Mouse (Mus musculus): ENCODE results near the gene Pnpla6.

Pnpla6 gene

DNA sequence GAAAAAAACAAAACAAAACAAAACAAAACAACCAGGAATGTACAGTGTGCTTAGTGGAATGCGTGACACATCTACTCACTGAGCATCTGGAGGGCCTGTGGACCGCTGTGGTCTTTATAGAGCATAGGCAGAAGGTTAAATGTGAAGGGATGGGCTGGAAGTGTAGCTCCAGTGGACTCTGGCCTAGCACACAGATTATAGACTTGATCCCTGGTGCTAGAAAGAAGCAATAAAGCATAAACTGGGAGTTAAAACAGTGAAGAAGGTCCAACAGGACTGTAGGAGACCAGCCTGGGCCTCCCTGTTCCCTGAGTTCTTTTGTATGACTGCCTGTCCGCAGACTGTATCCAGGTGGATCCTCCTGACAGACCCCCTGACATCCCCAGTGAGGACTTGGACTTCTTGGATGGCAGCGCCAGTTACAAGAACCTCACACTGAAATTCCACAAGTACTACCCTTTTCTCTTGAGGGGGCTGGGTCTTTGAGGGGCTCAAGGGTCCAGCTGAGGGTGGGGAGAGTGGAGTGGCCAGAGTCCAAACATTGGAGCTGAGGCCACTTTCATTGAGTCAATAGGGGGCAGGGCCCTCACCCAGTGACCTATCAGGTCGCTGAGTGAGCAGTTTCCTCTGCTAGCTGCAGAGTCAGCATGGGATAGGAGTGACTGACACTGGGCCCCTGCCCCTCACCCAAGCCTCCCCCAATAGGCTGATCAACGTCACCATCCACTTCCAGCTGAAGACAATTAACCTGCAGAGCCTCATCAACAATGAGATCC, 7.0 kb upstream of the Pnpla6 start:
- DNase-seq, result no peak

GRCm38 (mm10) chr8:3514681-3515247, 420 bp upstream of the Pnpla6 start:
- DNase-seq, result no peak

DNA sequence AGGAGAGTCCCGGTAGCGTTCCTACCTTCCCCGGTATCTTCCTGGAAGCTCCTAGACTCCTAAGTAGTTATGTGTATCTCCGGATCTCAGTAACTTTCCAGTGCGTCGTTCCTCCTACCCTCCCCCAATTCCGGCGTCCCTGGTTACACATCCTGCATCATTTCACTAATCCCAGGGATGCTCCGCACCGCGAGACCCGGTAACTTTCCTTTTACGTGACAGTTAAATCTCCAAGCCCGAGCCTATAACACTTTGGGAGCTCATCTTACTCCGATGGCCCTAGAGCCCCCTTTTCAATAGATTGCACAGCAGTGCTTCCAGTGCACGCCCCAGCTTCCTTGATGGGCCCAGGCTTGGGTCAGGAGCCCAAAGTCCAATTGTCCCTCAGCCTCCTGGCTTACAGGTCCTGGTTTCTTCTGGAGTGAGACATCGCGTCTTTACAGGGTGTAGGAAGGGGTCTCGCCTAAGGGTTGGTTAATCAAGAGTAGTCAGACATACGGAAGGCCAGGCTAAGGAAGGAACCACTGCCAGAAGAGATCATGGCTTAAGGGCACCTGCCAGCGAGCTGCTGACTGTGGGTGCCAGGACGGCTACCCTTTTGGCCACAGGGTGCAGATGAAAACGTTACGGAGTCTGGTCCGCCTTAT, 710 bp downstream of the Pnpla6 start:
- peak; percentile 78 for DNase-seq

- DNase-seq, result peak; percentile 96
These were observed 1.4 kb downstream of the Pnpla6 start for GRCm38 (mm10) chr8:3516450-3517116.

- peak; percentile 50 for DNase-seq
These were observed 1.9 kb downstream of the Pnpla6 start for GRCm38 (mm10) chr8:3517117-3517495.

- no peak for DNase-seq
These were observed 7.0 kb downstream of the Pnpla6 start for GRCm38 (mm10) chr8:3522007-3522697.

- no peak for DNase-seq
These were observed 15.6 kb downstream of the Pnpla6 start for GRCm38 (mm10) chr8:3530816-3531215.

- DNase-seq, result no peak
These were observed 16.8 kb downstream of the Pnpla6 start for GRCm38 (mm10) chr8:3531936-3532335.

DNA sequence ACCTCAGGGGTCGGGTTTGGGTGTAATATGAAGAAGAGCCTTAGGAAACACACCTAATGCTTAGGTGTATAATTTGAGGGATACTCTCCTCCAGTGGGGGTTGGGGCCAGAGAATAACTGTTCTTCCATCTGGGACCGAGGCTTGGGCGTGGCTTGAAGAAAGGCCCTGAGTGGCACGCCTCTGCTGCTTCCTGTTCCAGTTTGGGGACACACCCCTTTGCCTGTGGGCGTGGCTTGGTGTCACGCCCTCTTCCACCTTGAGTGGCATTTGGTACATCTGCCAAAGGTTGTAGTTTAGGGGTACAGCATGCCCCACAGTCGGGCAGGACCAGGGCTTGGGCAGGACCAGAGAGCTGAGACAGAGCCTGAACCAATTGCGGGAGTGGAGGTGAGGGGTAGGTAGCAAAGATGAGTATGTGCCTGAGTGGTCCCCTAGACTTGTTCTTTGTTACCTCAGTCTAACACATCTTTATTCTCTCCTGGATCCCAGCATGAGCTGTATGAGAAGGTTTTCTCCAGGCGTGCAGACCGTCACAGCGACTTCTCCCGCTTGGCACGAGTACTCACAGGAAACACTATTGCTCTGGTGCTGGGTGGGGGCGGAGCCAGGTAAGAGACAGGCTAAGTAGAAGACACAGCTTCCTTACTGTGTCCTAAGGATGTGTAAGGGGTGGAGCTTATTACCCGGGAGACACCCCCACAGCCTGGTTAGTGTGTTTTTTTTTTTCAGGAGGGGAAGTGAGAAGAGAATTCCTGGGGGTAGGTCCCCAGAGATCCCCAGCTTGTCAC, 21.1 kb downstream of the Pnpla6 start:
- no peak for DNase-seq

DNA sequence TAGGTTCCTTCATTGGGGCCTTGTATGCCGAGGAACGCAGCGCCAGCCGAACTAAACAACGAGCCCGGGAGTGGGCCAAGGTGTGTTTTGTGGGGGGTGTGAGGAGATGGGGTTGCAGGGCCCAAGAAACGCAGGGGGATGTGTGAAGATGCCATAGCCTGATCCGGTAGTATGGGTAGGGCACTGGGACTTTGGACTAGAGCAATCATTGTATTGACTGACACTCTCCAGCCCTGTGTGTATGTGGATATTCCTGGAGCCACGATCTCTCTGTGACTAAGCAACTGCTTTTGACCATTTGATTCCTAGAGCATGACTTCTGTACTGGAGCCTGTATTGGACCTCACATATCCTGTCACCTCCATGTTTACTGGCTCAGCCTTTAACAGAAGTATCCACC, 21.8 kb downstream of the Pnpla6 start:
- DNase-seq, result no peak

GRCm38 (mm10) chr8:3537666-3538065, 22.5 kb downstream of the Pnpla6 start:
- no peak for DNase-seq

- no peak for DNase-seq
These were observed 24.0 kb downstream of the Pnpla6 start for GRCm38 (mm10) chr8:3539146-3539545.

- no peak for DNase-seq
These were observed 24.9 kb downstream of the Pnpla6 start for GRCm38 (mm10) chr8:3540076-3540475.

DNA sequence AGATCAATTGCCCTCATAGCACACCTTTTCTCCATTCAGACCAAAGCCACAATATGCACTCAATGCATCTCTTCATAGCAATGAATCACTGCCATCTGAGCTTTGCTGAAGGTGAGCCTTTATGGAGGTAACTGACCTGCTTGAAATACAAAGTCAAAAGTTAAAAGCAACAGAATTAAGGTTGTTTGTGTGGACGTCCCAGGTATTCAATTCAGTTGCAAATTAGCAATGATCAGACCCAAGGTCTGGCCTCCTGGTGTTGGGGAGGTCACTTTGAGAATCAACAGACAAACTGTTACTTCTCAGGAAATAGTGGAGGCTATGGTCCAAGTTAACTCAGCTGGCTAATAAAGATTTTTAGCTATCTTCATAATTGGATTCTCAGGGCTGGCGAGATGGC, 31.3 kb downstream of the Pnpla6 start:
- DNase-seq, result no peak

- DNase-seq, result no peak
These were observed 37.1 kb downstream of the Pnpla6 start for GRCm38 (mm10) chr8:3552240-3552639.

DNA sequence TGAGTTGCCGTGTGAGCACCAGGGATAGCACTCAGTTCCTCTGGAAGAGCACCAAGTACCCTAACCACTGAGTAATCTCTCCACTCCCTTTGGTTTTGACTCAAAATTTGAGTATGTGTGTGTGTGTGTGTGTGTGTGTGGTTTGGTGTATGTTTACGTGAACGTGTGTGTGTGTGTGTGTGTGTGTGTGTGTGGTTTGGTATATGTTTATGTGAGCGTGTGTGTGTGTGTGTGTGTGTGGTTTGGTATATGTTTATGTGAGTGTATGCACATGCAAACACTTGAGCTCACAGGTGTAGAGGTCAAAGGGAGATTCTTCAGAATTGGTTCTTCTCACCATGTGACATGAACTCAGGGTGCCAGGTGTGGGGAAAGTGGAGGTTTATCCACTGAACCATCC, 40.9 kb downstream of the Pnpla6 start:
- no peak for DNase-seq

- peak; percentile 69 for DNase-seq
These were observed 52.6 kb downstream of the Pnpla6 start, which contains the start of gene C330021F23Rik for GRCm38 (mm10) chr8:3567641-3568371. TSS of gene C330021F23Rik (plus strand) at chr8:3567990.

GRCm38 (mm10) chr8:3568378-3568777, 53.2 kb downstream of the Pnpla6 start:
- no peak for DNase-seq

DNA sequence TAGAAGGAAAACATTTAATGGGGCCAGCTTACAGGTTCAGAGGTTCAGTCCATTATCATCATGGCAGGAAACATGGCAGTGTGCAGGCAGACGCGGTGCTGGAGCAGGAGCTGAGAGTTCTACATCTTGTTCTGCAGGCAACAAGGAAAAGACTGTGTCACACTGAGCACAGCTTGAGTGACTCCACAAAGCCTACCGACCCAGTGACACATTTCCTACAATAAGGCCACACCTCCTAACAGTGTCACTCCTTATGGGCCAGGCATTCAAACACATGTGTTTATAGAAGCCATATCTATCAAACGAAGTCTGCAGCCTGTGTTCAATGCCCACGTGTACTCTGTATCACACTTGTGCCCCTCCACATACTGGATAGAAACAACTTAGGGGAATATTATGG, 54.6 kb downstream of the Pnpla6 start:
- no peak for DNase-seq

DNA sequence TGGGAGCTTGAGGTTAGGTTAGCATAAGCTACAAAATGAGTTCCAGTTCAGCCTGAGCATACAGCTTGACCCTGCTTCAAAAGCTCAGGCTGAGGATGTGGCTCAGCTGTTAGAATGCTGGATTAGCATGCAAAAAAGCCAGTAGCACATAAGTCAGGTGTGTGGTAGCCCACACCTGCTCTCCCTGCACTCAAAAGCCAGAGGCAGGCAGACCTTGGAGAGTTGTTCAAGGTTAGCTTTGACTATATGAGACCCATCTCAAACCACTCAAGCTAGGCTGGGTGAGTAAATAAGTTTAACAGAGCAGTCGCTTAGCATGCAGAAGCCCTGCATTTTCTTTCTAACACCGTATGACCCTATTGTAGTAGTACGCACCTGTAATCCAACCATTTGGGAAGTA, 59.4 kb downstream of the Pnpla6 start:
- DNase-seq, result no peak

DNA sequence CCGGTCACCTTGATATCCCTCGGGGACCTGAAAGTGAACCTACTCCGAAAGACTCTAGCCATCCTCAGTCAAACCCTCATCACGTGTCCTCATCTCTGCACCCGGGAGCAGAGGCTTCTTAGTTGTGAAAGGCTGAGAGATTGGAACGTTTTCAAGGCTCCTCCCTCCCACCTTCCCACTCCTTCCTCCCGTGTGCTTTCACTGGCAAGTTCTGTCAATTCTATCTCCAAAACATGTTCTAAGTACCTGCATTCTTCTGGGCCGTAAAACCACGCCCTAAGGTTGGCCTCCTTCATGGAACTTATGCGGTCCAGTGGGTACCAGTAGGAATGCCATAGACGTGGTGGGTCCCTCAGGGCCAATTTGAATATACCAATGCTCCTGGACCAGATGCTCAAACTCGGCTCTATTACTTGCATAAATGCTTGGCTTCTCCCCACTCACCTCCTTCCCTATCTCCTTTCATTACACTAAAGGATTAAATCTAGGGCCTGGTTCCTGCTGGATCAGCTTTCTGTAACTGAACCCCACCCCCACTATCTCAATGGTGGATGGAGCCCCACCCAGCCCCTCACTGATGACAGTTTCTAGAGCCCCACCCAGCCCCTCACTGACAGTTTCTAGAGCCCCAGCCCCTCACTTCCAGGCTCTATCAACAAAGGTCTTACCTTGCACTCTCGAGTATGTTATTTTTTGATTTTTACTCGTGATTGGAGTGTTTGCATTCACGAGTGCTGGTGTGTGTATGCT, 61.2 kb downstream of the Pnpla6 start:
- DNase-seq, result no peak
